Mouse (Mus musculus): ENCODE data around the gene Zbtb32. TPM values are rescaled to one million over a fixed set of nuclear protein-coding genes. Genes with fewer than 3 reads are reported as not detected.

Gene Zbtb32
- polyA plus RNA-seq (2012; rRNA removed) = 1.9 and 3.2 TPM in 2 replicates

DNA sequence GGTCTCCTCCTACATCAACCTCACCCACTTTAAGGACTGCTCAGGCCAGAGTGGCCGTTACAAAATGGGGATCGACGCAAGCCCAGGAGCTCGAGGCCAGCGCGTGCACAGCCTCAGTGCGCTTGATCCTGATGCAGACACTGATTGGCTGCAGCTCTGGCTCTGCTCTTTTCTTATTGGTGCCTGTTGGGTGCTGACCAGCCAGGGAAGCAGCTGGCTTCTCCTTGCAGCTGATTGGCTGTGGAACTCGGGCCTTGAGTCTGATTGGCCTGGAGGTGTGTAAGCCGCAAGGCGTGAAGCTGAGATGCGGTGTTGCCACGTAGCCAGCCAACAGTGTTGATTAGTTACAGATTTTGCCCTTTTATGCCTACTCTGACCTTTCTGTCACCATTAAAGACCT, at the start of gene Zbtb32:
Gene Zbtb32, minus strand, starts transcription at position 124 of the 400 bp plus-strand sequence.
- Histone ChIP-seq H3K36me3 (ENCODE audit: control insufficient read depth, insufficient read depth, low read length) (no peaks in the 10 kb centered on the region), H3K27me3 (ENCODE audit: control insufficient read depth, insufficient read depth, low read length) (no peaks in the 10 kb centered on the region), H3K4me1 (replicated peaks; ENCODE audit: control insufficient read depth, insufficient read depth, low read length) (no peaks in the 10 kb centered on the region), H3K4me3 (ENCODE audit: control insufficient read depth, insufficient read depth, low read length) (no peak within 1 kb of the TSS), H3K27ac (ENCODE audit: control insufficient read depth, insufficient read depth, low read length) (no peak within 1 kb of the TSS)
- no peak for TF ChIP-seq CTCF (IDR thresholded peaks at IDR 0.05; ENCODE audit: borderline replicate concordance, control insufficient read depth, extremely low read depth, insufficient read depth, low read length, poor library complexity)
- no peak for TF ChIP-seq POLR2A (IDR thresholded peaks at IDR 0.05; ENCODE audit: control insufficient read depth, extremely low read depth, insufficient read depth, low read length, poor library complexity)
- no peak for DNase-seq
- WGBS = 97% methylated on average over 12 of the region's 12 CpGs

DNA sequence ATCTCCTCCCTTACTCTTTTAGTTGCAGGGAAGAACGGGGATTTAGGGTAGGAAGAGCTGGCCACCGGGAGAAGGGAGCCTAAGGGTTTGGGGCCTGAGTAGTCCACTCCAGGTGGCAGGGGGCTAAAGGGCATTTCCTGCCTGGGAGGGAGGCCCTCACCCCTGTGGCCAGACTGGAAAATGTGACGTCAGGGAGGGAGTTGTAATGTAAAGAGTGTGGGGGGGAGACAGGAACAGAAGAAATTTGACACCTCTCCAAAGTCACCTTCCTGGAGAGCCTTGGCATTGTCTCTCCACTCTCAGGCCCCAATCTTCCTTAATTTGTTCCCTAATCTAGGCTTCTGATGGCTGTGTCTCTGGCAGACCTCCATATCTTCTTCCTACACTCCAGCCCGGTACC, 40.4 kb upstream of the Zbtb32 start:
- H3K27ac ChIP-seq (ENCODE audit: control insufficient read depth, insufficient read depth, low read length) = no peak overlapping the region
- peaks cover 34% of the 10 kb centered on the region for H3K36me3 ChIP-seq (ENCODE audit: control insufficient read depth, insufficient read depth, low read length)
- no peaks in the 10 kb centered on the region for H3K4me1 ChIP-seq (replicated peaks; ENCODE audit: control insufficient read depth, insufficient read depth, low read length)
- TF ChIP-seq POLR2A (IDR thresholded peaks at IDR 0.05; ENCODE audit: control insufficient read depth, extremely low read depth, insufficient read depth, low read length, poor library complexity) (no peak), CTCF (IDR thresholded peaks at IDR 0.05; ENCODE audit: borderline replicate concordance, control insufficient read depth, extremely low read depth, insufficient read depth, low read length, poor library complexity) (no peak)
- peaks cover 7% of the 10 kb centered on the region; the same call in 1 of the 2 replicates for H3K27me3 ChIP-seq (ENCODE audit: control insufficient read depth, insufficient read depth, low read length)
- 40% methylated on average over 4 of the region's 4 CpGs for WGBS
- no peak for DNase-seq
- no peak overlapping the region for H3K4me3 ChIP-seq (ENCODE audit: control insufficient read depth, insufficient read depth, low read length)

DNA sequence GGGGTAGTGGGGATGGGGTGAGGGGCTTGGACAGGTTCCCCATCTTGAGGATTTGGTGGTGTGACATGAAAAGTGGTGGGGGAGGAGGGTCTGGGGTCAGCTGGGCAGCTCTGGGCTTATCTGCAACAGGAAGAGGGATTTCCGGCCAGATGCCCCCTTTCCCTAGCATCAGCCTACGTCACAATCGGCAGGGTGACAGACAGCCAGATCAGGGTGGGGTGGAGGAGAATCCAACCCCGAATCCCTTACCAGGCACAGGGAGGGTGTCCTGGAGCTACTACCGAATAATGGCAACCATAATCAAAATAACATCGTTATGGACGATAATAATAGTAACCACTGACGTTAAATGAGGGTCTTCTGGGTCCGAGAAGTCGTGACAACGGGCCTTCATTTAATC, 37.7 kb upstream of the Zbtb32 start:
- no peak for DNase-seq
- WGBS = 34% methylated on average over 11 of the region's 11 CpGs
- Histone ChIP-seq H3K4me1 (replicated peaks; ENCODE audit: control insufficient read depth, insufficient read depth, low read length) (no peaks in the 10 kb centered on the region), H3K27me3 (ENCODE audit: control insufficient read depth, insufficient read depth, low read length) (peaks cover 20% of the 10 kb centered on the region), H3K27ac (ENCODE audit: control insufficient read depth, insufficient read depth, low read length) (no peak overlapping the region), H3K4me3 (ENCODE audit: control insufficient read depth, insufficient read depth, low read length) (no peak overlapping the region), H3K36me3 (ENCODE audit: control insufficient read depth, insufficient read depth, low read length) (peaks cover 8% of the 10 kb centered on the region)
- no peak for TF ChIP-seq CTCF (IDR thresholded peaks at IDR 0.05; ENCODE audit: borderline replicate concordance, control insufficient read depth, extremely low read depth, insufficient read depth, low read length, poor library complexity)
- no peak for TF ChIP-seq POLR2A (IDR thresholded peaks at IDR 0.05; ENCODE audit: control insufficient read depth, extremely low read depth, insufficient read depth, low read length, poor library complexity)

DNA sequence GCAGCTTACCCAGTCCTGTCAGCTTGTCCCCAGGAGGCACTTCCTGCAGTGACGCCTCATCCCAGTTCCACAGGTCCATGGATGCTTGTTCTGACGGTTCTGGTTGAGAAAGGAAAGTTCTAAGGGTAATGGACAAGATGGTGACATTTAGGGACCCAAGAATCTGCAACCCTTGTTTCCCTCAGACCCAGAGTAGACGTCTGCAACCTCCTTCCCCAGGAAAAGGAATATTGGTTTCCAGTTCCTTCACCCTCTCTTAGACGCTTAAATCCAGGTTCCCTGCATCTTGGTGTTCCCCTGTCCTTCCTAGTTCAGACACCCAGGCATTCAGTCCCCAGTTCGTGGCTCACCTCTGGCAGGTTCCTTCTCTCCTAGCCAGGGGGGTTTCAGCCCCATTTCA, 37.0 kb upstream of the Zbtb32 start, which contains the start of gene Etv2:
Gene Etv2, minus strand, starts transcription at position 101 of the 400 bp plus-strand sequence.
- Histone ChIP-seq H3K27ac (ENCODE audit: control insufficient read depth, insufficient read depth, low read length) (no peak within 1 kb of the TSS), H3K27me3 (ENCODE audit: control insufficient read depth, insufficient read depth, low read length) (peaks cover 20% of the 10 kb centered on the region), H3K36me3 (ENCODE audit: control insufficient read depth, insufficient read depth, low read length) (peaks cover 3% of the 10 kb centered on the region), H3K4me1 (replicated peaks; ENCODE audit: control insufficient read depth, insufficient read depth, low read length) (no peaks in the 10 kb centered on the region), H3K4me3 (ENCODE audit: control insufficient read depth, insufficient read depth, low read length) (no peak within 1 kb of the TSS)
- TF ChIP-seq POLR2A (IDR thresholded peaks at IDR 0.05; ENCODE audit: control insufficient read depth, extremely low read depth, insufficient read depth, low read length, poor library complexity) = no peak
- no peak for TF ChIP-seq CTCF (IDR thresholded peaks at IDR 0.05; ENCODE audit: borderline replicate concordance, control insufficient read depth, extremely low read depth, insufficient read depth, low read length, poor library complexity)
- DNase-seq = no peak
- 10% methylated on average over 5 of the region's 5 CpGs for WGBS

DNA sequence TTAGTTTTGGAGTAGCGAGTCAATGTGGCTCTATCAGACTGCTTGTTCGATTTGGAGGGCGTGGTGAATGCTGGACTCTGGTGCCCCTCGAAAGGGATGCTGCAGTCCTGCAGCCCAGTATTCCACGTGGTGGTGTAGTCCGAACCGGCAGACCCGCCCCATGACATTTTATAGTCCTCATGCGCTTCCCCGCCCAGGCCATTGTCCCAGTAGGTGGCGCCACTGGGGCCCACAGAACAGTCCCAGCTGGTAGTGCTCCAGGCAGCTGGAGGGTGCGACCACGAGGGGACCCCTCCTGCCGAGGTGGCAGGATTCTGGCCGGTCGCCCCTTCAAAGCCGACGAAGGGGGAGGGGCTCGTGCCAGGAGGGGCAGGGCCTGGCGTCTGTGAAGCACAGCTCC, 35.9 kb upstream of the Zbtb32 start:
- peak; percentile 59 for DNase-seq
- H3K36me3 ChIP-seq (ENCODE audit: control insufficient read depth, insufficient read depth, low read length) = no peaks in the 10 kb centered on the region
- peaks cover 20% of the 10 kb centered on the region for H3K27me3 ChIP-seq (ENCODE audit: control insufficient read depth, insufficient read depth, low read length)
- TF ChIP-seq POLR2A (IDR thresholded peaks at IDR 0.05; ENCODE audit: control insufficient read depth, extremely low read depth, insufficient read depth, low read length, poor library complexity) (no peak), CTCF (IDR thresholded peaks at IDR 0.05; ENCODE audit: borderline replicate concordance, control insufficient read depth, extremely low read depth, insufficient read depth, low read length, poor library complexity) (peak; percentile 71; the same call in 1 of the 2 replicates)
- 6% methylated on average over 20 of the region's 20 CpGs for WGBS
- no peak overlapping the region for H3K4me3 ChIP-seq (ENCODE audit: control insufficient read depth, insufficient read depth, low read length)
- H3K27ac ChIP-seq (ENCODE audit: control insufficient read depth, insufficient read depth, low read length) = no peak overlapping the region
- H3K4me1 ChIP-seq (replicated peaks; ENCODE audit: control insufficient read depth, insufficient read depth, low read length) = no peaks in the 10 kb centered on the region

DNA sequence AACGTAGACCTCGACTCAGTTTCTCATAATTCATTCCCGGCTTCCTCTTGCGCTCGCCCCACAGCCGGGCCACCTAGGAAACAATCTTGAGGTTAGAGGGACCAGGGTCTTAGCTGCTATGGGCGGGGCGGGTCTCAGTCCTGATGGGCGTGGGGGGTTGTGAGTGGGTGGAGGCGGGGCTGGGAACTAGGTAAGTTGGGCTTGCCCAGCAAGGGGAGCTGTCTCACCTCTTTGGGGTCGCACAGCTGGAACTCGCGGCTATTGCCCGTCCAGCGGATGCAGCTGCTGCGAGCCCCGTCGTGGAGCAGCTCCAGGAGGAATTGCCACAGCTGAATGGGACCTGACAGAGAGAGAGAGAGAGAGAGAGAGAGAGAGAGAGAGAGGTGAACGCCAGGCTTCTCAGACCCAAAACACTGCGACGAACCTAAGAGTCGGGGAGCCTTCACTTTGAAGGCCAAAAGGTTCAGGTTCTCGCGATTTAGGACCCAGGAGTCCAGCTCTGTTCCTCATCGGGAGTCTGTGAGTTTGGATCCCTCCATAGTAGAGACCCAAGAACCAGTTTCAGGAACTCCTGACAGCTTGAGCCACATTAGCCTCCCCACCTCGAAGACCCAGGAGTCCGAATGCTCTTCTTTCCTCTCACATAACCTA, 35.2 kb upstream of the Zbtb32 start:
- H3K36me3 ChIP-seq (ENCODE audit: control insufficient read depth, insufficient read depth, low read length) = no peaks in the 10 kb centered on the region
- no peak for DNase-seq
- no peaks in the 10 kb centered on the region for H3K4me1 ChIP-seq (replicated peaks; ENCODE audit: control insufficient read depth, insufficient read depth, low read length)
- WGBS = 10% methylated on average over 27 of the region's 27 CpGs
- no peak overlapping the region for H3K4me3 ChIP-seq (ENCODE audit: control insufficient read depth, insufficient read depth, low read length)
- TF ChIP-seq POLR2A (IDR thresholded peaks at IDR 0.05; ENCODE audit: control insufficient read depth, extremely low read depth, insufficient read depth, low read length, poor library complexity) (no peak), CTCF (IDR thresholded peaks at IDR 0.05; ENCODE audit: borderline replicate concordance, control insufficient read depth, extremely low read depth, insufficient read depth, low read length, poor library complexity) (no peak)
- H3K27ac ChIP-seq (ENCODE audit: control insufficient read depth, insufficient read depth, low read length) = no peak overlapping the region
- peaks cover 20% of the 10 kb centered on the region for H3K27me3 ChIP-seq (ENCODE audit: control insufficient read depth, insufficient read depth, low read length)
